Mouse (Mus musculus) lung, embryonic 16.5 days (tissue): ENCODE results near the gene Gm38100. TPM values are rescaled to one million over a fixed set of nuclear protein-coding genes. Genes with fewer than 3 reads are reported as not detected.

Experiments used
- ATAC-seq: fragments of 200-750 bp; cut with Nextera tagmentation; 2 replicates; pipeline ENCODE4 v1.8.0; 2017; ENCODE audit warnings: low read depth, mild to moderate bottlenecking, moderate library complexity
- H3K27ac ChIP-seq: fragments of 300-500 bp; sonication (generic); 2 replicates; pipeline ENCODE4 v1.5.1; 2014; ENCODE audit warnings: mild to moderate bottlenecking, control low read depth, low read length
- H3K27me3 ChIP-seq: fragments of 300-500 bp; sonication (generic); 2 replicates; pipeline ENCODE4 v1.6.1; 2014; ENCODE audit warnings: low read depth, low read length, mixed read lengths; ENCODE audit not compliant: control insufficient read depth, insufficient read depth
- H3K36me3 ChIP-seq: fragments of 300-500 bp; sonication (generic); 2 replicates; pipeline ENCODE4 v1.6.1; 2014; ENCODE audit warnings: low read length; ENCODE audit not compliant: control insufficient read depth, insufficient read depth
- H3K4me1 ChIP-seq: fragments of 300-500 bp; sonication (generic); replicated peaks from 2 replicates; pipeline ENCODE4 v1.6.1; 2014; ENCODE audit warnings: low read length, mixed read lengths; ENCODE audit not compliant: control insufficient read depth, insufficient read depth
- H3K4me2 ChIP-seq: fragments of 300-500 bp; sonication (generic); 2 replicates; pipeline ENCODE4 v1.6.1; 2014; ENCODE audit warnings: low read depth, low read length, control low read depth
- H3K4me3 ChIP-seq: fragments of 300-500 bp; sonication (generic); 2 replicates; pipeline ENCODE4 v1.5.1; 2014; ENCODE audit warnings: mild to moderate bottlenecking, low read length, control low read depth
- H3K9ac ChIP-seq: fragments of 300-500 bp; sonication (generic); 2 replicates; pipeline ENCODE4 v1.6.1; 2014; ENCODE audit warnings: low read length, control low read depth
- H3K9me3 ChIP-seq: fragments of 300-500 bp; sonication (generic); 2 replicates; pipeline ENCODE4 v1.6.1; 2016; ENCODE audit warnings: low read length; ENCODE audit not compliant: control insufficient read depth
- WGBS: fragments of 180-500 bp; shearing (Covaris S2); extraction: QIAGEN DNeasy Blood & Tissue Kit; methylation state at CpG from one replicate; pipeline ENCODE4 v1.1.7; 2014; 5-methylcytosine and 5-hydroxymethylcytosine counted together
- polyA plus RNA-seq: library from polyadenylated mRNA; unstranded; fragments of >200 nt; fragmentation: Nextera tagmentation; extraction: Ambion mirVana; gene quantifications from 2 replicates; pipeline ENCODE4 v1.2.1, GENCODE M21; 2015

Gm38100 gene
- polyA plus RNA-seq, 1 experiment from 2014 or later: not detected

DNA sequence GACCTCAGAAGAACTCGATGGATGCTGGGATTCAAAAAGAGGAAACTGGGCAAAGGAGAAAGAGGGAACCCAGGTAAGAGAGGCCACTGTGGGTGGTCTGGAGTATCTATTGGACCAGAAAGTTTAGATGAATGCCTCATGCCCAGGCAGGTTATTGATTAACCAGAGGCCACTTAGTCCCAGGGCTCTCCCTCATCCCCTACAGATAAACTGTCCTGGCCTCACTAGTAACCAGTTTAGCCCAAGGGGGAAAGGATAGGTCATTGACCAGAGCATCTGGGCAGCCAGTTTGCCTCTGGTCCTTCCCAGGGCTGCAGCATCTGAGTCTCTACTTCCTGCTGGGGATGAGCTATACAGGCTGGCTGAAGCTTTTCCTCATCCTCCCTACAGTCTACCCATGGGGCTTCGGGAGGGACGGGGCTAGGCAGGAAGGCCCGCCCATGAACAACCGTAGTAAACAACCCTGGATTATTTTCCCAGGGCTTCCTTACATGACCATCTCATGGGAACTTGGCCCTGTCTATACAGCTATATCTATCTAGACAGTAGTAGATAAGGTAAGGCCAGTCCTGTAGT is 6.3 kb upstream of the Gm38100 start:
- Histone ChIP-seq H3K4me1 (no peaks in the 10 kb centered on the region), H3K4me3 (no peak overlapping the region), H3K27me3 (no peaks in the 10 kb centered on the region), H3K36me3 (peaks cover 5% of the 10 kb centered on the region; the same call in 1 of the 2 replicates), H3K9ac (no peak overlapping the region), H3K9me3 (no peaks in the 10 kb centered on the region), H3K4me2 (no peak overlapping the region), H3K27ac (no peak overlapping the region)
- WGBS: 65% methylated on average over 5 of the region's 5 CpGs
- ATAC-seq: no peak

DNA sequence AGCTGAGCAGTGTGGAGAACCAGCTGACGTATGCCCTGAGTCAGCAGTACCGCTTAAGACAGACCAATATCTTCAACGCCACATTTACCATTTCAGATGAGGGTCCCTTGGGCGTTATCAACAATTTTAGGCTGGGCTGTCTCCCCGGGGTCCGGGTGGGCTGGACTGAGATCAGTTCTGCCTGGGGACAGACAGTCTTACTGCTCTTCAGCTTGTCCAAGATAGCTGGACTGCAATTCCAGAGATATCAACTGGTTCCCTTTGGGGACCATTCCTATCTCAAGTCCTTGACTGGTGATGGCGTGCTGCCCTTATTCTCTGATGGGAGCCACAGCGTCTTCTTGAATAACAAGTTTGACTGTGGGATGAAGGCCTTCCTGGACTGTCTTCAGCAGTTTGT is 962 bp downstream of the Gm38100 start:
- Histone ChIP-seq H3K4me1 (no peaks in the 10 kb centered on the region), H3K27ac (no peak overlapping the region), H3K4me2 (no peak overlapping the region), H3K9ac (no peak overlapping the region), H3K27me3 (no peaks in the 10 kb centered on the region), H3K4me3 (no peak overlapping the region), H3K9me3 (no peaks in the 10 kb centered on the region), H3K36me3 (no peaks in the 10 kb centered on the region)
- 81% methylated on average over 8 of the region's 8 CpGs for WGBS
- no peak for ATAC-seq

DNA sequence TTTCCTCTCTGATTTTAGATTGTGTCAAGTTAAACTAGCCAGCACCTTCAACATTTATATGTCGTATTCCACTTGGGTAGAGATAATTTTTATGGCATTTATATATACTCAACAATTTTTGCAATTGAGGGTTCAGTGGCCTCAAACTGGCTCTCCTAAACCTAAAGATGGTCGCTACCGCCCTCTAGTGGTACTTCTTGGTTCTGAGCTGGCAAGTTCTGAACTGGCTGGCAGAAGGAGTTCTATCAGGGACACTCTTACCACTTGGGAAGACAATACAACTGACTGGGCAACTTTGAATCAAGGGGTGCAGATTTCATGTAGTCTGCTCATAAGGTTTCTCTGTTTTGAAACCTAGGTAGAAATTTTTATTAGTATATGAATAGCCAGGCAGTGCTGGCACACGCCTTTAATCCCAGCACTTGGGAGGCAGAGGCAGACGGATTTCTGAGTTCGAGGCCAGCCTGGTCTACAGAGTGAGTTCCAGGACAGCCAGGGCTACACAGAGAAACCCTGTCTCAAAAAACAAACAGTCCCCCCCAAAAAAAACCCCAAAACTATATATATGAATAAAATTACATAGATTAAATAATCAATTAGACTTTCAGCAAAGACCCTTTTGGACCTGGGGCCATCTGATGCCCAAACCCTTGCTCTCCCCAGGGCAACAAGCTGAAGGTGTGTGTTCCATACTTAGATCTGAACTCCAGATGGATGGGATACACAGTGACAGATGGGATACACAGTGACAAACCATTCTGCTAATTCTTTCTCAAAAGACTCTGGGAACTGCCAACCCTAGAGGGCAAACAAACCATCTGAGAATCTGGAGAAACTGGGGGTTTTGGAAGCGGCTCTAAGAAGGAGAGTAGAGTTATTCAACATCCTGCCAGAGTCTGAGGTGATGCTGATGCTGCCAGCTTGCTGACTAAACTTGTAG is 4.0 kb downstream of the Gm38100 start:
- Histone ChIP-seq H3K36me3 (no peaks in the 10 kb centered on the region), H3K27ac (no peak overlapping the region), H3K4me2 (no peak overlapping the region), H3K27me3 (no peaks in the 10 kb centered on the region), H3K4me3 (no peak overlapping the region), H3K9ac (no peak overlapping the region), H3K9me3 (no peaks in the 10 kb centered on the region), H3K4me1 (no peaks in the 10 kb centered on the region)
- 41% methylated on average over 7 of the region's 7 CpGs for WGBS
- no peak for ATAC-seq

DNA sequence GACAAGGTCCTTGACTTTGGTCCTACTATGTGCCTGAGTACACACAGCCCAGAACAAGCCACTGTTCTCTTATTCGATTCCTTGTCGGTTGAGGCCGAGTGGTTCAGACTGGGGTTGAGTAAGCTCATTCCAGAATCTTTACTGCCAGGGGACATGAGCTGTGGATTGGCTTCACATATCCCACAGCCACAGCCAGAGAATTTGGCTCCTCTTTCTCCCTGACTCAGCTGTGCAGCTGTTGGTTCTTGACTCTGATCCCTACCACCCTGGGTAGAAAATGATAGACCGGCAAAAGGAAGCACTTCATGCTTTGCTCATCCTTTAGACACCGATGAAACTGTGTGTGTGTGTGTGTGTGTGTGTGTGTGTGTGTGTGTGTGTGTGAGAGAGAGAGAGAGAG is 11.3 kb downstream of the Gm38100 start:
- H3K9ac ChIP-seq: no peak overlapping the region
- no peaks in the 10 kb centered on the region for H3K27me3 ChIP-seq
- no peaks in the 10 kb centered on the region for H3K36me3 ChIP-seq
- H3K4me1 ChIP-seq: 0 out of 2 replicates have a peak, but pooled peaks cover 2% of the 10 kb centered on the region
- no peak for ATAC-seq
- H3K4me3 ChIP-seq: no peak overlapping the region
- no peak overlapping the region for H3K27ac ChIP-seq
- H3K4me2 ChIP-seq: no peak overlapping the region
- no peaks in the 10 kb centered on the region for H3K9me3 ChIP-seq
- WGBS: 85% methylated on average over 5 of the region's 5 CpGs

DNA sequence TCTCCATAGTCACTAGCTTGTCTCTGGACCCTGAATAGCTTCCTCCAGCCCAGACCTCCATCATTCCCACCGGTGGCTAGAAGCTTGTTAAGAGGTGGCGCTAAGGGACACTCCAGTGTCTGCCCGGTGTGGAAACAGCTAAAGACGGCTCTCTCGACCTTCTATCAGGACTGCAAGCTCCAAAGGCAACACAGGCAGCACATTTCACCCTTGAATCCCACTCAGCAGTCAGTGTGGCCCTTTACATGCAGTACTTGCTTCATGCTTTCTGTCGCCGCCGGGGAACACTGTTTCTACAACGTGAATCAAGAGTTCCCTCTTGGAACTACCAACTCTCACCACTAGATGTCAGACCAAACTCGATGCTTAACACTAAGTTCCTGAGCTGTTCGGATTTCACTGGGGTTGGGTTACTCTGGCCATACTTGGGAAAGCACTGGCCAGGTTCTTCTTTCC is 16.2 kb downstream of the Gm38100 start:
- peak overlapping the region; percentile 53 for H3K4me2 ChIP-seq
- H3K4me3 ChIP-seq: 0 out of 2 replicates have a peak overlapping the region, but pooled peaks have one; percentile 21
- H3K9me3 ChIP-seq: no peaks in the 10 kb centered on the region
- peak; percentile 81 for ATAC-seq
- no peaks in the 10 kb centered on the region for H3K27me3 ChIP-seq
- 9% methylated on average over 11 of the region's 11 CpGs for WGBS
- no peak overlapping the region for H3K27ac ChIP-seq
- peak overlapping the region; percentile 55; the same call in 1 of the 2 replicates for H3K9ac ChIP-seq
- H3K4me1 ChIP-seq: 0 out of 2 replicates have a peak, but pooled peaks cover 2% of the 10 kb centered on the region
- no peaks in the 10 kb centered on the region for H3K36me3 ChIP-seq

DNA sequence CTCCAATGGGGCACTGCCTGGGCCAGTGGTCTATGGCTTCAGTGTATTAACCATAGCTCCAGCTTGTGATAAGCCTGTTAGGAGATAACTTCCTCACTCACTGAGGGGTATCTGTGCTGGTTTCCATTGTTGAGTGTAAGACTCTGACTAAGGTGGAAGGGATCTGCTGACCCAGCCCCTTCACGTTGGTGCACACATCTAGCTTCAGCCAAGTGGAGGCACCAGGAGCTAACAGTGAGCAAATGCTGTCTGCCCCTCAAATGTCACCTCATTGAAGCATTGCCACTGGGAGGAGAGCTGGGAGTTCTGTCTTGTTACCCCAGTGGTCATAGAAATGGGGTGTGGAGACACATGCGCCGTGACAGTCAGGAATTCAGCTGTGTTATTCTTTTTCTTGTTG is 18.6 kb downstream of the Gm38100 start:
- WGBS: 64% methylated on average over 3 of the region's 3 CpGs

DNA sequence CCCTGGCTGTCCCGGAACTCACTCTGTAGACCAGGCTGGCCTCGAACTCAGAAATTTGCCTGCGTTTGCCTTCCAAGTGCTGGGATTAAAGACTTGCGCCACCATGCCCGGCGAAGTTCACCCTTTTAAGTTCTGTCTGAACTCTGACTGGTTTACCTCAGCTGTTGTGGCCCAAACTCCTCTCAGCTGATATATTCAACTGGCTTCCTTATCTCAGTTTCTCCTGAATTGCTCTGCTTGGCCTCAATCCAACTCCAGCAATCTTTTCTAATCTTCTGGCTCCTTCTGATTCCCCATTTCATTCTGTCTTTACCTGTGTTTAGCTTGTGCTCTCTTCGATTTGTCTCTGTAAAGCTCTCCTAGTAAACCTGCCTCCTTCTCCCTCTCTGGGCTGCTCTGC is 23.0 kb downstream of the Gm38100 start:
- H3K27ac ChIP-seq: no peak overlapping the region
- no peak overlapping the region for H3K4me3 ChIP-seq
- WGBS: 83% methylated on average over 7 of the region's 7 CpGs
- no peak overlapping the region for H3K9ac ChIP-seq
- ATAC-seq: no peak
- H3K9me3 ChIP-seq: no peaks in the 10 kb centered on the region
- no peaks in the 10 kb centered on the region for H3K36me3 ChIP-seq
- H3K27me3 ChIP-seq: no peaks in the 10 kb centered on the region
- H3K4me2 ChIP-seq: no peak overlapping the region
- no peaks in the 10 kb centered on the region for H3K4me1 ChIP-seq

More for the DNA sequence above, 18.6 kb downstream of the Gm38100 start:
- Histone ChIP-seq H3K4me2 (no peak overlapping the region), H3K4me3 (no peak overlapping the region), H3K27ac (no peak overlapping the region), H3K36me3 (no peaks in the 10 kb centered on the region), H3K9me3 (no peaks in the 10 kb centered on the region), H3K4me1 (0 out of 2 replicates have a peak, but pooled peaks cover 2% of the 10 kb centered on the region), H3K27me3 (no peaks in the 10 kb centered on the region), H3K9ac (no peak overlapping the region)
- no peak for ATAC-seq

DNA sequence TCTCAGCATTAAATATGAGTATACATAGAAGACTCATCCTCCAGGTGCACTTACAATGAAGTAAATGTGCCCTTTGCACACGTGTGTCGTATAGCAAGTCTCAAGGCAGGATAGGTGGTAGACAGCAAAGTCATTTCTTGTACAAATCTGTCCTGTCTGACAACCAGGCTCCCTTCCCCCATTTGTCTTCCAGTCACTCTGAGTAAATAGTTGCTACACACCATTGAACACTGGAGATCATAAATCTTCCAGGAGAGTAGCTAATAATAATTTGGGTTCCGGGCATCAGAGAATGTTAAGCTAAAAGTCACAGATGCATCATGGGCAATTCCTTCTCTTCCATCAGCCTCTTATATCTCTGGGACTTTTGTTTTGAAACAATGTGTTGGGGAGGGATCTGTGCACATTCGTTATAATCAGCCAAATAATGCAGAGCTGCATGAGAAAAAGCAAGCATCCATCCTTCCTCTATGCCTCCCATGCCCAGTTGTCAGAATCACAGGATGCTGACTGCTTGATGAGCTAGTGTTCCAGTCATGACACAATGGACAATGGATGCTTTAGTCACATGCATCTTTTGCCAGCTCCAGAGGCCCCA is 26.7 kb downstream of the Gm38100 start:
- no peak overlapping the region for H3K9ac ChIP-seq
- no peaks in the 10 kb centered on the region for H3K9me3 ChIP-seq
- H3K27ac ChIP-seq: no peak overlapping the region
- 63% methylated on average over 4 of the region's 4 CpGs for WGBS
- H3K4me2 ChIP-seq: no peak overlapping the region
- H3K4me1 ChIP-seq: no peaks in the 10 kb centered on the region
- H3K4me3 ChIP-seq: no peak overlapping the region
- no peaks in the 10 kb centered on the region for H3K27me3 ChIP-seq
- H3K36me3 ChIP-seq: no peaks in the 10 kb centered on the region
- ATAC-seq: no peak

DNA sequence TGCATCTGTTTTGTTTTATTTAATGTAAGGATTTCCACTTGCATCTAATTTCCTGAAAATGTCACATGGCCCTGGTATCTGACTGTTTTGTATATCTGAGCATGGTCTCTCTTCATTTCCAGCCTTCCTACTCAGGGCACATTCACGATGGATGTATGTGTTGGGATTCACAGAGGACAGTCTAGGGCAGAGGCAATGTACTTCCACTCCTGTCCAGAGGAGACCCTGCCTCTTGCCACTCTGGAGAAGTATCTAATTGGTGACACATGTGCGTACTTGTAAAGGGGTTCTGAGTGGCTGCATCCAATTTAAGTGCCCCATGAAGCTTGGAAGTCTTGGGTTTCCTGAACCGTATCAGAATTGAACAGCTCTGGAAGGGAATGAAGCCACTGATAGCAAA is 30.3 kb downstream of the Gm38100 start:
- Histone ChIP-seq H3K9me3 (no peaks in the 10 kb centered on the region), H3K4me3 (no peak overlapping the region), H3K9ac (no peak overlapping the region), H3K4me2 (no peak overlapping the region), H3K27me3 (no peaks in the 10 kb centered on the region), H3K27ac (no peak overlapping the region), H3K36me3 (no peaks in the 10 kb centered on the region), H3K4me1 (no peaks in the 10 kb centered on the region)
- 79% methylated on average over 3 of the region's 3 CpGs for WGBS
- no peak for ATAC-seq
